Mouse (Mus musculus) forebrain, embryonic 11.5 days (tissue): Measurements from ENCODE around the gene Tfpi. TPM values are rescaled to one million over a fixed set of nuclear protein-coding genes. Genes with fewer than 3 reads are reported as not detected.
A peak's percentile ranks its signal among the peaks of the same experiment; 100 is the strongest.

Experiments
- ATAC-seq: fragments of 200-750 bp; cut with Nextera tagmentation; replicated peaks from 2 replicates; pipeline ENCODE4 v1.8.0; 2017; ENCODE audit warnings: moderate TSS enrichment; ENCODE audit not compliant: low FRiP score
- DNase-seq: peaks from one replicate; pipeline ENCODE4 v3.0.0-alpha.2; 2017; ENCODE audit warnings: low spot score
- H3K27ac ChIP-seq: fragments of 300-500 bp; sonication (generic); 2 replicates; pipeline ENCODE4 v1.5.1; 2014; ENCODE audit warnings: low read depth, low read length
- H3K27me3 ChIP-seq: fragments of 300-500 bp; sonication (generic); 2 replicates; pipeline ENCODE4 v1.6.1; 2014; ENCODE audit warnings: mild to moderate bottlenecking, low read length, mixed read lengths; ENCODE audit not compliant: control insufficient read depth, insufficient read depth
- H3K36me3 ChIP-seq: fragments of 300-500 bp; sonication (generic); 2 replicates; pipeline ENCODE4 v1.6.1; 2014; ENCODE audit warnings: mild to moderate bottlenecking, low read length, moderate library complexity, mixed read lengths; ENCODE audit not compliant: control insufficient read depth, insufficient read depth
- H3K4me1 ChIP-seq: fragments of 300-500 bp; sonication (generic); replicated peaks from 2 replicates; pipeline ENCODE4 v1.6.1; 2014; ENCODE audit warnings: low read length, mixed read lengths; ENCODE audit not compliant: control insufficient read depth, insufficient read depth
- H3K4me2 ChIP-seq: fragments of 300-500 bp; sonication (generic); 2 replicates; pipeline ENCODE4 v1.6.1; 2014; ENCODE audit warnings: low read depth, mild to moderate bottlenecking, low read length, moderate library complexity, mixed read lengths; ENCODE audit not compliant: severe bottlenecking
- H3K4me3 ChIP-seq: fragments of 300-500 bp; sonication (generic); 2 replicates; pipeline ENCODE4 v1.5.1; 2014; ENCODE audit warnings: low read depth, low read length
- H3K9ac ChIP-seq: fragments of 300-500 bp; sonication (generic); 2 replicates; pipeline ENCODE4 v1.6.1; 2014; ENCODE audit warnings: low read length
- H3K9me3 ChIP-seq: fragments of 300-500 bp; sonication (generic); 2 replicates; pipeline ENCODE4 v1.6.1; 2016; ENCODE audit warnings: low read length, mixed read lengths; ENCODE audit not compliant: control insufficient read depth
- WGBS: fragments of 180-500 bp; shearing (Covaris S2); extraction: QIAGEN DNeasy Blood & Tissue Kit; methylation state at CpG from one replicate; pipeline ENCODE4 v1.1.7; 2014; 5-methylcytosine and 5-hydroxymethylcytosine counted together
- polyA plus RNA-seq: library from polyadenylated mRNA; unstranded; fragments of >200 nt; fragmentation: Nextera tagmentation; extraction: Ambion mirVana; gene quantifications from 2 replicates; pipeline ENCODE4 v1.2.1, GENCODE M21; 2014

Tfpi gene
- polyA plus RNA-seq, 1 experiment from 2014 or later, result 9.9 TPM

DNA sequence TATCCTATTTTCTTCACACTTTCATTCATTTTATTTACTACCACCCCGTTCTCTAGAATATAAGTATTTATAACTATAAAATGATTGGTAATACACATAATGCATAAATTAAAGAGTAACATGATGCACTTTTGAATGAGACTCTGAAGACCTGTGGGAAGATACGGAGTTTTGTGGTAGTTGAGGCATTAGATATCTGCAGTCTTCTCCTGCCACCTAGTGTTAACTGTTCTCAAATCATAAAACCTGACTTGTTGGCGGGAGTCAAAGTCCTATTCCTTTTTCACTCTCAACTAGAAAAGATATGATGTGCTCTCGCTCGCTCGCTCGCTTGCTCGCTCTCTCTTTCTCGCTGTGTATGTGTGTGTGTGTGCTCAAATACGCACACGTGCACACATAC lies 46.9 kb downstream of the Tfpi start:
- Histone ChIP-seq H3K4me2 (no peak overlapping the region), H3K9me3 (no peaks in the 10 kb centered on the region), H3K27me3 (no peaks in the 10 kb centered on the region), H3K4me1 (0 out of 2 replicates have a peak, but pooled peaks cover 2% of the 10 kb centered on the region), H3K36me3 (no peaks in the 10 kb centered on the region), H3K9ac (no peak overlapping the region), H3K27ac (no peak overlapping the region), H3K4me3 (no peak overlapping the region)
- DNase-seq, result no peak
- ATAC-seq, result no peak; the same call in 1 of the 2 replicates
- 56% methylated on average over 11 of the region's 11 CpGs for WGBS

DNA sequence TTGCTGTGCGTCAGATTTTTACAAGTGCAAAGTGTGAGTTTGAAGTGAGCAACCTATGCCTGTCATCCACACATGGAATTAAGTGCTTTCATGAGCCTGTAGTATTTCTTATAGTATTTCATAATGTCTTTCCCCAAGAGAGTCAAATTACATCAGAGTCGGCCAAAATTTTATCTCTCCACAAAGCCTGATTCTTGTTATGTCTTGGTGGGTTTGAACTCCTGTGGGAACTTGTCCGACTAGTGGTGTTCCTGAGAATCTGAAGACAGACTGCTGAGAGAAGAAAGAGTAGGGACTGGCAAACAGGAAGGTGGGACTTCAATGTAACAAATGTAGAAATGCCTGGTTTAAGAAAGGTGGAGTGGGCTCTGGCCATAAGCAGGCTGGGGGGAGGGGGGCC lies 47.7 kb downstream of the Tfpi start:
- no peak overlapping the region for H3K27ac ChIP-seq
- no peak overlapping the region for H3K4me2 ChIP-seq
- H3K9me3 ChIP-seq, result no peaks in the 10 kb centered on the region
- no peaks in the 10 kb centered on the region for H3K36me3 ChIP-seq
- H3K4me3 ChIP-seq, result no peak overlapping the region
- no peak for ATAC-seq
- DNase-seq, result no peak
- 65% methylated on average over 3 of the region's 3 CpGs for WGBS
- H3K27me3 ChIP-seq, result no peaks in the 10 kb centered on the region
- H3K4me1 ChIP-seq, result 0 out of 2 replicates have a peak, but pooled peaks cover 2% of the 10 kb centered on the region
- H3K9ac ChIP-seq, result no peak overlapping the region

DNA sequence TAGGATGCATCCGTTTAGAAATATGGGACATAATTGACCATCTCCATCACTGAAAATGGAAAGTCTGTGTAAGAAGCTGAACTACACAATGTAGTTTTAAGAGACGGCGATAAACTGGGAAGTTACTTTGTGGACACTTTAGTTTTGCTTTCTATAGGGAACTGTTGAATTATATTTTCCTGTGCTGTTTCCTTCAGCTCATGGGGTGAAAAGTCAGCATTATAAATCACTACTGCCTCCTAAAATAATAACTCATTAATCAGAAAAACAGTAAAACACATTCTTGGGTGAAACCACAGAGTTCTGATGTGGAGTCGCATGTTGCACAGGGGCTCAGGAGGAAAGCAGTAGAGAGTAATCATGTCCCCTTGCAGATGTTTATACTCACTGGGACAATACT lies 50.0 kb downstream of the Tfpi start:
- H3K36me3 ChIP-seq, result no peaks in the 10 kb centered on the region
- H3K4me3 ChIP-seq, result no peak overlapping the region
- H3K27me3 ChIP-seq, result no peaks in the 10 kb centered on the region
- H3K4me2 ChIP-seq, result no peak overlapping the region
- 91% methylated on average over 4 of the region's 4 CpGs for WGBS
- H3K9ac ChIP-seq, result no peak overlapping the region
- no peak overlapping the region for H3K27ac ChIP-seq
- H3K9me3 ChIP-seq, result no peaks in the 10 kb centered on the region
- 0 out of 2 replicates have a peak, but pooled peaks cover 2% of the 10 kb centered on the region for H3K4me1 ChIP-seq
- ATAC-seq (no peak), DNase-seq (no peak)

DNA sequence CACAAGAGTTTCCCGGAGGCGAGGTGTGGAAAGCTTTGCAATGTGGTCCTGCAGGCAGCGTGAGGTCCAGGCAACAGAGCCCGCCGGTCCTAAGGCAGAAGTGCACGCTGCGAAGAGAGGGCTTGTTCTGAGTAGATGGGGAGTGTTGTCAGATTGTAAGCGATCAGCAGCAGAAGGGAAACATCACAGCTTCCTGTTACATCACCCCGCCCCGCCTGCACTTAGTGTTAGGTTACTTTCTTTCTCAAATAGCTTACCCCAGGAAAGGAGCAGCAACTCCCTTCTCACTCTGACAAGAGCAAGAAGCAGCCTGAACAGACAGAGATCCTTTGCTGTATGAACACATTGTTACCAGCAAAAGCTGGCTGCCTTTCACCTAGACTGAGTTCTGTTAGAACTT lies 51.4 kb downstream of the Tfpi start, which contains the start of gene Calcrl:
Calcrl (minus strand) TSS at position 274 of the 400 bp plus-strand sequence.
- DNase-seq (peak; percentile 60), ATAC-seq (peak; percentile 64; the same call in 1 of the 2 replicates)
- Histone ChIP-seq H3K4me1 (0 out of 2 replicates have a peak, but pooled peaks cover 2% of the 10 kb centered on the region), H3K9me3 (no peaks in the 10 kb centered on the region), H3K9ac (peak within 1 kb of the TSS; percentile 37), H3K4me3 (peak within 1 kb of the TSS; percentile 12; the same call in 1 of the 2 replicates), H3K27ac (no peak within 1 kb of the TSS), H3K36me3 (no peaks in the 10 kb centered on the region), H3K4me2 (peak within 1 kb of the TSS; percentile 51; the same call in 1 of the 2 replicates), H3K27me3 (no peaks in the 10 kb centered on the region)
- WGBS, result under 1% methylated on average over 10 of the region's 10 CpGs

DNA sequence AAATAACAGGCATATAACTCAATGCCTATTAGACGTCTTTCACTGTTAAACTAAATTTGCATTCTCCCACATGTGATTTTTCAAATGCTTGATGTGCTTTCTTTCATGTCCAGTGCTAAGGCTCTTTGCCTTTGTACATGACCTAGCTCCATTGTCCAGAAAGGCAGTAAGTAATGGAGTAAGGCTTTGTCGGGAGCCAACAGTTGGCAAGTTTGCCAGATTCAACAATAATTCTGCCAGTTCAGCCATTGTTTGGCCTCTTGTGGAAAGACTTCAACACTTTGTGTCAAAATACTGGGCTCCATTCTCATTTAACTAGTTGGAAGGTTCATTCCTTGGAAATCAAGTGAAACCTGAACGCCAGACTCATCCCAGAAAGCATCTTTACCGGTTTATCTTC lies 60.1 kb downstream of the Tfpi start:
- Histone ChIP-seq H3K27ac (no peak overlapping the region), H3K9ac (no peak overlapping the region), H3K9me3 (no peaks in the 10 kb centered on the region), H3K4me2 (no peak overlapping the region), H3K4me1 (no peaks in the 10 kb centered on the region), H3K4me3 (no peak overlapping the region), H3K27me3 (no peaks in the 10 kb centered on the region), H3K36me3 (no peaks in the 10 kb centered on the region)
- 87% methylated on average over 4 of the region's 4 CpGs for WGBS
- DNase-seq (no peak), ATAC-seq (no peak)

DNA sequence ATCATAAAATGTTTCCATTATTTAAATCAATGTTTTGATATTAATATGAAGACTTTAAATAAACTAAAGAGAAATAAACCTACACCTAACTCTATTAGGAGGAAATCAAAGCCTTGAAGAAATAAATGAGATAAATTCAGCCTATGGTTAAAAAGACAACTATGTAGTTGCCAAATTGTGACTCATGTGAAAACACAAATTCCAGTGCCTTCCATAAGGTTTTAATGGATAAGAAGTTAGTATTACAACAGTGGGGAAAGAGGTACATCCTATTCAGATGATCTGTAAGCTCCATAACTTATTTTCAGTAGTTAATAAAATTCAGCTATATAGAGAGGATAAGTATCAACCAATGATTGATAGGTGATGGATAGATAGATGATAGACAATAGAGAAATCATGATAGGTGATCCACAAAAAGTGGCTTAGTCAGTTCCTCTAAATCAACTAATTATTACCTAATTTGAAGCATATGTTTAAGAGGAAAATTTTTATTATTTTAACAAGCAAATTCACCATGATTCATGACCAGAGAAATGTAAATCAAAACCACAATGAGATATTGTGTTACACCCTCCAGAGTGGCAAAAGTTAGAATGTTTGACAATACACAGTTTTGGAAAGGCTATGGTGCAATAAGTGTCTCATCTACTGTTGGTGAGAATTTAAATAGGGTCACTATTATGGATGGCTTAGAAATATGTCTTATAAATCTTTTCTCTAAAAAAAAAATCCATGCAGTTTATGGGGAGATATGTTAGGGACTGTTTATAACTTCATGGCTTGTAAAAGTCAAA lies 66.6 kb downstream of the Tfpi start:
- Histone ChIP-seq H3K27me3 (no peaks in the 10 kb centered on the region), H3K4me1 (no peaks in the 10 kb centered on the region), H3K4me3 (no peak overlapping the region), H3K27ac (no peak overlapping the region), H3K36me3 (no peaks in the 10 kb centered on the region), H3K4me2 (no peak overlapping the region), H3K9me3 (no peaks in the 10 kb centered on the region), H3K9ac (no peak overlapping the region)
- ATAC-seq (no peak), DNase-seq (no peak)

DNA sequence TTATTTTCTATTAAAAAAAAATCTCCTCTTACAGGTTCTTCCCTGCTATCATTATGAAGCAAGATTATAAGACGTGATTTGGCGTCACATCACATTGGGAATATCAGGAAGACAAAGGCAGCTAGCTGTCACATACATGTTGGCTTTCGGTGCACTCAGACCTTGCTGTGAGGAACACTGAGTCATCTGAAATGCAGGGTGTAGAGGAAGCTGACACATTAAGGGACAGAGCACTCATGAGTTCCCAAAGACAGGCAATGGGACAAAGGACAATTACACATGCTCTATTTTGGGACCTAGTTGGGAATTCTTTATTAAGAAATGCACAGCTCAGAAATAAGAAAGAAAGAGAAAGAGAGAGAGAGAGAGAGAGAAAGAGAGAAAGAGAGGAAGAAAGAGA lies 71.7 kb downstream of the Tfpi start:
- Histone ChIP-seq H3K4me2 (no peak overlapping the region), H3K9me3 (no peaks in the 10 kb centered on the region), H3K4me1 (no peaks in the 10 kb centered on the region), H3K36me3 (no peaks in the 10 kb centered on the region), H3K4me3 (no peak overlapping the region), H3K27me3 (no peaks in the 10 kb centered on the region), H3K9ac (no peak overlapping the region), H3K27ac (no peak overlapping the region)
- WGBS, result 82% methylated on average over 3 of the region's 3 CpGs
- DNase-seq (no peak), ATAC-seq (no peak)

DNA sequence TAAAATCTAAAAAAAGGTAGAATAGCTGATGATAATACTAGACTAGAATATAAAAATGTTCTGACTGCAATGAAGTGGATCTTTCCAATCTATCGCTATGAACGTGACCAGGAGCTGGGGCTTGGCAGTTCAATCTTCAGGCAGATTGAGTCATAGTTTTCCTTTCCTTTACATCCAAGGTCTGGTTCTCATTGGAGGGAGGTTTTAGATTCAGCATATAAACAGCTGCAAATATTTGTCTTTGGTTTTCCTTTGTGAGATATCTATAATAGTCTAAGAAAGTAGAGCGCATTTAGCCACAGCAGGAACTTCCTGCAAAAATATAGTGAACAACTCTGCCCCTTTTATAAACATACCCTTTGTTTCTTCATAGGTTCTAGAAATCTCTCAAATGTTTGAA lies 73.9 kb downstream of the Tfpi start:
- 84% methylated on average over 3 of the region's 3 CpGs for WGBS

DNA sequence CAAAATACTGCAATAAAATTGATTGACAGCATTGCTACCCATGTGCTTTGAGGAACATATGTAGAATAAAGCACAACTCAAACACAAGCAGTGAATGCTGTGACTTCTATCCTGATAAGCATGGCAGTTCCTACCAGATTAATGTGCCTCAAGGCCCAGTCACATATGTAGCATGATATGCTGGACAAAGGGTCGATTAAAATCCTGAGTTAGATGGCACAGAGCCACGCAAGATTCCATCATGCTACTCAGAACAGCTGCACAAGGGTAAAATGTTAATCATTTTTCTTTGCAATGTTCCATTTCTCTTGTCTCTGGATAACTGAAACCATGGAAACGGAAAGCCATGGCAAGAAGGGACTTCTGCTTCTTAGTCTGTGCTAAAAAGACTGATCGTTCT lies 80.0 kb downstream of the Tfpi start:
- H3K27me3 ChIP-seq, result no peaks in the 10 kb centered on the region
- no peaks in the 10 kb centered on the region for H3K9me3 ChIP-seq
- no peak overlapping the region for H3K27ac ChIP-seq
- no peaks in the 10 kb centered on the region for H3K4me1 ChIP-seq
- no peak for DNase-seq
- ATAC-seq, result no peak
- 91% methylated on average over 4 of the region's 4 CpGs for WGBS
- no peaks in the 10 kb centered on the region for H3K36me3 ChIP-seq
- H3K4me3 ChIP-seq, result no peak overlapping the region
- no peak overlapping the region for H3K4me2 ChIP-seq
- H3K9ac ChIP-seq, result no peak overlapping the region

More for the DNA sequence above, 73.9 kb downstream of the Tfpi start:
- Histone ChIP-seq H3K4me3 (no peak overlapping the region), H3K27ac (no peak overlapping the region), H3K9me3 (no peaks in the 10 kb centered on the region), H3K4me1 (no peaks in the 10 kb centered on the region), H3K4me2 (no peak overlapping the region), H3K27me3 (no peaks in the 10 kb centered on the region), H3K9ac (no peak overlapping the region), H3K36me3 (no peaks in the 10 kb centered on the region)
- DNase-seq (no peak), ATAC-seq (no peak)
